Mouse (Mus musculus): ENCODE results near the gene Gjc2.

GRCm38 (mm10) chr11:59176921-59177320 is 6.1 kb downstream of the Gjc2 start:
- no peak for TF ChIP-seq CTCF (IDR thresholded peaks at IDR 0.05; ENCODE audit: insufficient read depth, low read length)
- TF ChIP-seq POLR2A (IDR thresholded peaks at IDR 0.05; ENCODE audit: borderline replicate concordance, extremely low read depth, low read depth, low read length): no peak
